Mouse (Mus musculus) lung, embryonic 16.5 days (tissue): Measurements from ENCODE around the gene Impg1. TPM values are rescaled to one million over a fixed set of nuclear protein-coding genes. Genes with fewer than 3 reads are reported as not detected.

ENCODE experiments used
- ATAC-seq: fragments of 200-750 bp; cut with Nextera tagmentation; 2 replicates; pipeline ENCODE4 v1.8.0; 2017; ENCODE audit warnings: low read depth, mild to moderate bottlenecking, moderate library complexity
- H3K27ac ChIP-seq: fragments of 300-500 bp; sonication (generic); 2 replicates; pipeline ENCODE4 v1.5.1; 2014; ENCODE audit warnings: mild to moderate bottlenecking, control low read depth, low read length
- H3K27me3 ChIP-seq: fragments of 300-500 bp; sonication (generic); 2 replicates; pipeline ENCODE4 v1.6.1; 2014; ENCODE audit warnings: low read depth, low read length, mixed read lengths; ENCODE audit not compliant: control insufficient read depth, insufficient read depth
- H3K36me3 ChIP-seq: fragments of 300-500 bp; sonication (generic); 2 replicates; pipeline ENCODE4 v1.6.1; 2014; ENCODE audit warnings: low read length; ENCODE audit not compliant: control insufficient read depth, insufficient read depth
- H3K4me1 ChIP-seq: fragments of 300-500 bp; sonication (generic); replicated peaks from 2 replicates; pipeline ENCODE4 v1.6.1; 2014; ENCODE audit warnings: low read length, mixed read lengths; ENCODE audit not compliant: control insufficient read depth, insufficient read depth
- H3K4me2 ChIP-seq: fragments of 300-500 bp; sonication (generic); 2 replicates; pipeline ENCODE4 v1.6.1; 2014; ENCODE audit warnings: low read depth, low read length, control low read depth
- H3K4me3 ChIP-seq: fragments of 300-500 bp; sonication (generic); 2 replicates; pipeline ENCODE4 v1.5.1; 2014; ENCODE audit warnings: mild to moderate bottlenecking, low read length, control low read depth
- H3K9ac ChIP-seq: fragments of 300-500 bp; sonication (generic); 2 replicates; pipeline ENCODE4 v1.6.1; 2014; ENCODE audit warnings: low read length, control low read depth
- H3K9me3 ChIP-seq: fragments of 300-500 bp; sonication (generic); 2 replicates; pipeline ENCODE4 v1.6.1; 2016; ENCODE audit warnings: low read length; ENCODE audit not compliant: control insufficient read depth
- WGBS: fragments of 180-500 bp; shearing (Covaris S2); extraction: QIAGEN DNeasy Blood & Tissue Kit; methylation state at CpG from one replicate; pipeline ENCODE4 v1.1.7; 2014; 5-methylcytosine and 5-hydroxymethylcytosine counted together
- polyA plus RNA-seq: library from polyadenylated mRNA; unstranded; fragments of >200 nt; fragmentation: Nextera tagmentation; extraction: Ambion mirVana; gene quantifications from 2 replicates; pipeline ENCODE4 v1.2.1, GENCODE M21; 2015

Impg1 gene
- polyA plus RNA-seq, 1 experiment from 2014 or later, result 0.09 TPM

GRCm38 (mm10) chr9:80277770-80278169 lies 187.5 kb downstream of the Impg1 start:
- Histone ChIP-seq H3K4me2 (no peak overlapping the region), H3K9ac (no peak overlapping the region), H3K36me3 (peaks cover 3% of the 10 kb centered on the region; the same call in 1 of the 2 replicates), H3K27ac (no peak overlapping the region), H3K27me3 (no peaks in the 10 kb centered on the region), H3K9me3 (no peaks in the 10 kb centered on the region), H3K4me3 (no peak overlapping the region), H3K4me1 (peaks cover 14% of the 10 kb centered on the region)
- WGBS, result 69% methylated on average over 6 of the region's 6 CpGs
- ATAC-seq, result no peak

DNA sequence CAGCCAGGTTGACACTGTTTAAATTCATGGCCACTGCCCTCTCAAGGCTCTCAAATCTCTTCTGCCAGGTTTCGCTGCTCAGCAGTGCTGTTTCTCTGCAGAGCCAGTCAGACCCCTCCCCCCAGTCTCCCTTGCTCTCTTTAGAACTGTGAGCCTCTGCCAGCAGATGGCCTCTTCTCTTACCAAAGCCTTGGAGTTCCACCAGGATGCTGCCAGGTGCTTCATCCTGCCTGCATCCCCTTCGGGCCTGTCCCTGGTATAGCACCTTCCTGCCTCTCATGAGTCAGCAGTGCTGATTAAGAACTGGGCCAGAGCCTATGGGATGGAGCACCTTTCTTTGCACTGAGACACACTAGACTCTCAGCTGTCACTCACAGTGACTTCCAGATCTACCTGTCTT lies 188.1 kb downstream of the Impg1 start:
- Histone ChIP-seq H3K27ac (no peak overlapping the region), H3K9ac (no peak overlapping the region), H3K27me3 (no peaks in the 10 kb centered on the region), H3K4me3 (no peak overlapping the region), H3K4me2 (no peak overlapping the region), H3K9me3 (no peaks in the 10 kb centered on the region), H3K36me3 (peaks cover 3% of the 10 kb centered on the region; the same call in 1 of the 2 replicates), H3K4me1 (peaks cover 14% of the 10 kb centered on the region)
- 46% methylated on average over 2 of the region's 2 CpGs for WGBS
- no peak for ATAC-seq

DNA sequence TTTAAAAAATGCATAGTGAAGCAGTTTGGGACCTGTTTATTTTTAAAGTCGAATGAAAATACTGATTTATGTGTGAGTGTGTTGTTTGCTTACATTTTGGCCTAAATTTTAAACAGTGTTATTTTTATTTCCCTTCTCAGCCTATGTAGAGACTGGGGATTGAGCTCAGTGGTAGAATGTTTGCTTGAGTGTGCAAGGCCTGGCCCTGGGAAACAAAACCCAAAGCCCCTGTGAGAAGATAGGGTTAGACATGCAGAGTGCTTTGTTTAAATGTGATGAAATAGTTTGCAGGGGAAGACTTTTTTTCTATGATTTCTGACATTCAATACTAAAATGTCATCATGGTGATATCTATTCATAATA lies 189.5 kb downstream of the Impg1 start:
- H3K4me2 ChIP-seq, result no peak overlapping the region
- peaks cover 3% of the 10 kb centered on the region; the same call in 1 of the 2 replicates for H3K36me3 ChIP-seq
- H3K4me3 ChIP-seq, result no peak overlapping the region
- no peak overlapping the region for H3K9ac ChIP-seq
- H3K27ac ChIP-seq, result peak overlapping the region; percentile 63; the same call in 1 of the 2 replicates
- no peaks in the 10 kb centered on the region for H3K27me3 ChIP-seq
- H3K4me1 ChIP-seq, result peaks cover 14% of the 10 kb centered on the region
- no peaks in the 10 kb centered on the region for H3K9me3 ChIP-seq
- peak; percentile 74 for ATAC-seq
- WGBS, result 43% methylated on average over 1 of the region's 1 CpGs

DNA sequence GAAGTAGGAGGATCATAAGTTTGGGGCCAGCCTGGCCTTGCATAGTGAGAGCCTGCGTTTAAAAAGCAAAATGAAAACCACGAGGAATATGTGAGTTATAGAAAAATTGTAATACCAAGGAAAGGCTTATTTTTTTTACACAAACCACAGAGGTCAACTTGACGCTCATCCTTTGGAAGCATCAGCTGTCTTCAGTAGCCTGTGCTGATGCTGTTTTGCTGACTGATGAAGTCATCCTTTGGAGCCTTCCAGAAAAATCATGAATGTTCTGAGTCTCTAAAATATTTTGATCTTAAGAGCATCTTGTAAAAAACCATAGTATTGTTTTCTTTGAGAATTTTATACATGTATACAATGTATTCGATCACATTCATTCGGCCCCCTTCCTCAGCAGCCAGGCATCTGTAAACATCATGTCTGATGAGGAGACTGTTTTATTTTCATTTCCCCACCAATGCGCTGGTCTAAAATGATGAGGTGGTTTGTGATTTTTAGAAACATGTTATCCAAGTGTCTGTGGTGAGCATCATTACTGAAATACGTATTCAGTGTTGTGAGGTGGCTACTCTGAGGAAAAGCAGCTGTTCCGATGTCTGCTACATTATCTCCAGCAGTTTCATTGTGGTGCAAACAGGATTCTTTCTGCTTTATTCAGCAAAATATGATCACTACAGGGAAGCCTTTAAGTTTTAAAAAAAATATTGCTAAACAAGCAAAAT lies 190.1 kb downstream of the Impg1 start:
- Histone ChIP-seq H3K27ac (peak overlapping the region; percentile 68), H3K9ac (no peak overlapping the region), H3K4me1 (peaks cover 14% of the 10 kb centered on the region), H3K36me3 (peaks cover 6% of the 10 kb centered on the region), H3K4me3 (no peak overlapping the region), H3K4me2 (no peak overlapping the region), H3K9me3 (no peaks in the 10 kb centered on the region), H3K27me3 (no peaks in the 10 kb centered on the region)
- WGBS, result 51% methylated on average over 8 of the region's 8 CpGs
- ATAC-seq, result peak; percentile 94

- Histone ChIP-seq H3K9ac (no peak overlapping the region), H3K4me1 (peaks cover 14% of the 10 kb centered on the region), H3K27me3 (no peaks in the 10 kb centered on the region), H3K4me2 (no peak overlapping the region), H3K9me3 (no peaks in the 10 kb centered on the region), H3K27ac (no peak overlapping the region), H3K4me3 (no peak overlapping the region), H3K36me3 (peaks cover 9% of the 10 kb centered on the region)
- WGBS, result 94% methylated on average over 1 of the region's 1 CpGs
- no peak for ATAC-seq
Observed at GRCm38 (mm10) chr9:80272951-80273350, 192.3 kb downstream of the Impg1 start.

GRCm38 (mm10) chr9:80269596-80269995 lies 195.7 kb downstream of the Impg1 start:
- Histone ChIP-seq H3K27me3 (no peaks in the 10 kb centered on the region), H3K27ac (no peak overlapping the region), H3K9me3 (no peaks in the 10 kb centered on the region), H3K4me1 (no peaks in the 10 kb centered on the region), H3K4me3 (no peak overlapping the region), H3K36me3 (peaks cover 13% of the 10 kb centered on the region), H3K9ac (no peak overlapping the region), H3K4me2 (no peak overlapping the region)
- no peak for ATAC-seq
- 68% methylated on average over 8 of the region's 8 CpGs for WGBS

DNA sequence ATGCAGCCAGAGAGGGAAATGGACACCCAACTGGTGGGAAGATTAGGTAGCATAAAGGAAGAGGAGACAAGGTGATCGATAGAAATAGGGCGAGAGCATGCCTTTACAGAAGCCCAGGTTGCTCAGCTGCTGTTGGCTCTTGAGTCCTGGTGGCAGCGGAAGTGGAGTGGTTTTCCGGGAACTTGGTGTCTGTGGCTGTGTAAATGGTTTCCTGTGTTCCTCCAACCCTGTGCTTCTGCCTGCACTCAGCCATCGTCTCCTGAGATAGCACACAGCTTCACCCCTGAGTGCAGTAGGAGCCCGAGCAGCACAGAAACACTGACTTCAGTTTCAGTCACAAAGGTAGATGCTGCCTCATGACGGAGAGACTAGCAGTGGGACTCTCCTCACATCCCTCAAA lies 198.8 kb downstream of the Impg1 start:
- WGBS, result 77% methylated on average over 7 of the region's 7 CpGs
- Histone ChIP-seq H3K9ac (no peak overlapping the region), H3K27ac (no peak overlapping the region), H3K4me2 (no peak overlapping the region), H3K4me3 (no peak overlapping the region), H3K27me3 (no peaks in the 10 kb centered on the region), H3K9me3 (no peaks in the 10 kb centered on the region), H3K36me3 (peaks cover 13% of the 10 kb centered on the region), H3K4me1 (no peaks in the 10 kb centered on the region)
- ATAC-seq, result no peak

DNA sequence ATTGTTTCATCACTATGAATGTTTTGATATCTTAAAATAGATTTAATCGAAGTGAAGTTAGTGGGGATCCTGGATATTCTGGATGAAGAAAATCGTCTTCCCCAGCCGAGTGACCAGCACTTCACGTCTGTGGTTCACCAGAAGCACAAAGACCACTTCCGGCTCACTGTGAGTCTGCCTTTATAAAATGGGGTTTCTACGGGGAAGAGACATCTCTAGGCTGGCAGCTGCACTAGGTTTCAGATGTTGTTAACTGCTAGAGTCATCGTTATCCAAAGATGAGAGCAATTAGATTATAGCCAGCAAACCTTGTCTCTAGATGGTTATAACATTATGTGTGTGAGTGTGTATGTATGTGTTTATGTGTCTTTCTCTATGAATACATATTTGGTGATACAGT lies 199.2 kb downstream of the Impg1 start:
- 81% methylated on average over 7 of the region's 7 CpGs for WGBS
- H3K36me3 ChIP-seq, result peaks cover 13% of the 10 kb centered on the region
- no peak overlapping the region for H3K4me3 ChIP-seq
- H3K9ac ChIP-seq, result no peak overlapping the region
- H3K9me3 ChIP-seq, result no peaks in the 10 kb centered on the region
- H3K4me2 ChIP-seq, result no peak overlapping the region
- H3K27ac ChIP-seq, result no peak overlapping the region
- no peaks in the 10 kb centered on the region for H3K4me1 ChIP-seq
- ATAC-seq, result no peak
- no peaks in the 10 kb centered on the region for H3K27me3 ChIP-seq
